Mouse (Mus musculus) G1E (cell line): ENCODE measurements around the gene Egfl8. TPM values are rescaled to one million over a fixed set of nuclear protein-coding genes. Genes with fewer than 3 reads are reported as not detected.
A peak's percentile ranks its signal among the peaks of the same experiment; 100 is the strongest.

Experiments used
- ATAC-seq: 2 replicates; pipeline ENCODE4 v1.8.0; 2016; ENCODE audit warnings: mild to moderate bottlenecking; ENCODE audit not compliant: insufficient number of reproducible peaks, poor library complexity, low FRiP score, severe bottlenecking; ENCODE audit errors: extremely low read depth
- DNase-seq: peaks from one replicate; pipeline ENCODE4 v3.0.0; 2012; ENCODE audit warnings: low spot score
- H3K27me3 ChIP-seq: 2 replicates; pipeline ENCODE4 v1.6.1; 2012; ENCODE audit warnings: mild to moderate bottlenecking, low read length, inconsistent platforms; ENCODE audit not compliant: insufficient read depth
- H3K36me3 ChIP-seq: replicated peaks from 2 replicates; pipeline ENCODE3; 2012; ENCODE audit warnings: mild to moderate bottlenecking, inconsistent platforms
- H3K4me1 ChIP-seq: 2 replicates; pipeline ENCODE4 v1.6.1; 2012; ENCODE audit warnings: low read depth, low read length, inconsistent platforms, mixed read lengths; ENCODE audit not compliant: insufficient read depth
- H3K4me3 ChIP-seq: 2 replicates; pipeline ENCODE4 v1.5.1; 2012; ENCODE audit warnings: low read depth, mild to moderate bottlenecking, inconsistent platforms, low read length, moderate library complexity, mixed read lengths
- H3K9me3 ChIP-seq: replicated peaks from 2 replicates; pipeline ENCODE4 v1.6.1; 2012; ENCODE audit warnings: inconsistent platforms
- CTCF ChIP-seq: IDR thresholded peaks from 2 replicates; pipeline ENCODE4 v1.5.1; 2012; ENCODE audit warnings: low read depth, low read length, inconsistent platforms, mixed read lengths
- GATA1 ChIP-seq: IDR thresholded peaks from 2 replicates; pipeline ENCODE4 v1.6.1; 2012; ENCODE audit warnings: borderline replicate concordance, low read length, inconsistent platforms, mixed read lengths
- GATA2 ChIP-seq: IDR thresholded peaks from 2 replicates; pipeline ENCODE4 v1.6.1; 2012; ENCODE audit warnings: low read depth, low read length, inconsistent platforms, borderline replicate concordance
- POLR2AphosphoS5 ChIP-seq: IDR thresholded peaks from 2 replicates; pipeline ENCODE4 v1.6.1; 2012; ENCODE audit warnings: low read depth, low read length, inconsistent platforms; ENCODE audit not compliant: insufficient replicate concordance
- TAL1 ChIP-seq: conservative IDR thresholded peaks from 2 replicates; pipeline ENCODE4 v1.6.1; 2012; ENCODE audit warnings: low read depth, low read length, inconsistent platforms, mixed read lengths
- polyA plus RNA-seq: library from polyadenylated mRNA; stranded (reverse); fragments of >175 nt; gene quantifications from 2 replicates; pipeline ENCODE4 v1.2.3, GENCODE M21; 2012
- total RNA-seq, 2 experiments: library from RNA; stranded (forward) in 1 of 2; stranded (reverse) in 1 of 2; fragments of 200-1000 nt in 1 of 2; fragments of >200 nt in 1 of 2; fragmentation: Nextera tagmentation in 1 of 2; gene quantifications; 2 replicates each; pipeline ENCODE4 v1.2.3; 2014 to 2017

Gene Egfl8
- total and polyA plus RNA-seq, 3 experiments: 0.80 to 1.5 (median 0.93) TPM

GRCm38 (mm10) chr17:34605609-34606008, 10.2 kb downstream of the Egfl8 start:
- Histone ChIP-seq H3K27me3 (no peaks in the 10 kb centered on the region), H3K36me3 (peaks cover 56% of the 10 kb centered on the region), H3K9me3 (no peaks in the 10 kb centered on the region), H3K4me1 (peaks cover 78% of the 10 kb centered on the region), H3K4me3 (peak overlapping the region; percentile 94)
- peak; percentile 98 for DNase-seq
- no peak for TF ChIP-seq TAL1
- no peak for TF ChIP-seq POLR2AphosphoS5
- TF ChIP-seq CTCF: no peak
- no peak for TF ChIP-seq GATA2
- TF ChIP-seq GATA1: no peak
- ATAC-seq: peak; percentile 25; the same call in 1 of the 2 replicates

GRCm38 (mm10) chr17:34604511-34605237, 11.1 kb downstream of the Egfl8 start:
- no peak for ATAC-seq
- Histone ChIP-seq H3K27me3 (no peaks in the 10 kb centered on the region), H3K4me1 (peaks cover 78% of the 10 kb centered on the region), H3K9me3 (no peaks in the 10 kb centered on the region), H3K36me3 (peaks cover 56% of the 10 kb centered on the region), H3K4me3 (peak overlapping the region; percentile 94)
- no peak for DNase-seq
- TF ChIP-seq POLR2AphosphoS5 (peak; percentile 34; the same call in 1 of the 2 replicates), GATA1 (no peak), CTCF (no peak)

- peak; percentile 73 for ATAC-seq
- TF ChIP-seq GATA1 (no peak), GATA2 (no peak), POLR2AphosphoS5 (no peak), CTCF (no peak), TAL1 (no peak)
- Histone ChIP-seq H3K9me3 (no peaks in the 10 kb centered on the region), H3K4me1 (peaks cover 77% of the 10 kb centered on the region), H3K36me3 (peaks cover 55% of the 10 kb centered on the region), H3K27me3 (no peaks in the 10 kb centered on the region), H3K4me3 (peak within 1 kb of the TSS; percentile 94)
- peak; percentile 94 for DNase-seq
These were observed 11.7 kb downstream of the Egfl8 start, which contains the start of gene Agpat1 for GRCm38 (mm10) chr17:34604061-34604508. TSS of gene Agpat1 (plus strand) at chr17:34604262.

GRCm38 (mm10) chr17:34603375-34604060, 12.3 kb downstream of the Egfl8 start, which contains the start of gene Rnf5:
TSS of gene Rnf5 (minus strand) at chr17:34603690.
- Histone ChIP-seq H3K27me3 (no peaks in the 10 kb centered on the region), H3K36me3 (peaks cover 54% of the 10 kb centered on the region), H3K4me1 (peaks cover 75% of the 10 kb centered on the region), H3K4me3 (peak within 1 kb of the TSS; percentile 94), H3K9me3 (no peaks in the 10 kb centered on the region)
- TF ChIP-seq POLR2AphosphoS5 (no peak), CTCF (no peak), GATA2 (no peak), GATA1 (no peak), TAL1 (no peak)
- DNase-seq (peak; percentile 99), ATAC-seq (peak; percentile 80)

DNA sequence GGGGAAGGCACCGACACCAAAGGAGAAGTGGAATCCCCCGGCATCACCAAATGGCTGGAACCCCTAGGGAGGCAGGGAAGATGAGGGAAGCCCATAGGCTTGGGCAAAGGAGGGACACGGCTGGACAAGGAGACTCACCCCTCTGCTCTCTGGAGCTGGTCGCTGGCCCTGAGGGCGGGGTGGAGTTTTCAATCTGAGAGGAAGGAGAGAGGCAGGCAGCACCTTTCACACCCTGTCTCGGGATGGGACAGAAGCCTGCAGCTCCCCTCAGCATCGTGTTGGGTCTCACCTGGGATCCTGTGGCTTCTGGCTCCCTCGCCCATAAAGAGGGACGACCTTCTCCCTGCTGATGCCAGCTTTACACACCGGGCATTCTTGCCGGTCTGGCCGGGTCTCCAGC, 14.0 kb downstream of the Egfl8 start:
- peaks cover 73% of the 10 kb centered on the region for H3K4me1 ChIP-seq
- H3K36me3 ChIP-seq: peaks cover 48% of the 10 kb centered on the region
- DNase-seq (no peak), ATAC-seq (no peak)
- no peaks in the 10 kb centered on the region for H3K9me3 ChIP-seq
- peak overlapping the region; percentile 73; the same call in 1 of the 2 replicates for H3K4me3 ChIP-seq
- no peaks in the 10 kb centered on the region for H3K27me3 ChIP-seq
- TF ChIP-seq GATA1 (no peak), POLR2AphosphoS5 (no peak), CTCF (no peak), TAL1 (no peak)

- H3K9me3 ChIP-seq: no peaks in the 10 kb centered on the region
- H3K4me1 ChIP-seq: peaks cover 77% of the 10 kb centered on the region
- H3K4me3 ChIP-seq: peak overlapping the region; percentile 13; the same call in 1 of the 2 replicates
- ATAC-seq (no peak), DNase-seq (no peak)
- H3K36me3 ChIP-seq: peaks cover 64% of the 10 kb centered on the region
- no peaks in the 10 kb centered on the region for H3K27me3 ChIP-seq
- no peak for TF ChIP-seq TAL1
- no peak for TF ChIP-seq POLR2AphosphoS5
- TF ChIP-seq CTCF: no peak
- no peak for TF ChIP-seq GATA1
- no peak for TF ChIP-seq GATA2
These were observed 15.9 kb downstream of the Egfl8 start for GRCm38 (mm10) chr17:34599891-34600290.
